Mouse (Mus musculus): Measurements from ENCODE around the gene Spn.

Gene Spn

GRCm38 (mm10) chr7:127137262-127138017, at the start of gene Spn:
Gene Spn (minus strand): TSS chr7:127137823.
- in situ Hi-C loops (cut with MboI, MseI), result loop anchor here (5.0 kb wide), 1 partner anchor 45 kb away; no protein-coding TSS in a partner anchor

GRCm38 (mm10) chr7:127187351-127187750, 49.7 kb upstream of the Spn start:
- in situ Hi-C loops (cut with MboI, MseI), result no loop called here

- in situ Hi-C loops (cut with MboI, MseI), result no loop called here
These were observed 48.0 kb upstream of the Spn start for GRCm38 (mm10) chr7:127185601-127186000.

- in situ Hi-C loops (cut with MboI, MseI), result loop anchor here (5.0 kb wide), 1 partner anchor 47 kb away; the partner anchor contains the start of gene Spn
These were observed 47.1 kb upstream of the Spn start for GRCm38 (mm10) chr7:127184720-127185119.

- in situ Hi-C loops (cut with MboI, MseI), result loop anchor here (5.0 kb wide), 1 partner anchor 47 kb away; the partner anchor contains the start of gene Spn
These were observed 46.2 kb upstream of the Spn start for GRCm38 (mm10) chr7:127183828-127184227.

- in situ Hi-C loops (cut with MboI, MseI), result loop anchor here (5.0 kb wide), 1 partner anchor 46 kb away; the partner anchor contains the start of gene Spn
These were observed 45.7 kb upstream of the Spn start for GRCm38 (mm10) chr7:127183345-127183744.

- in situ Hi-C loops (cut with MboI, MseI), result loop anchor here (5.0 kb wide), 1 partner anchor 44 kb away; the partner anchor contains the start of gene Spn
These were observed 44.1 kb upstream of the Spn start for GRCm38 (mm10) chr7:127181724-127182123.

- in situ Hi-C loops (cut with MboI, MseI), result loop anchor here (5.0 kb wide), 1 partner anchor 43 kb away; the partner anchor contains the start of gene Spn
These were observed 43.2 kb upstream of the Spn start for GRCm38 (mm10) chr7:127180783-127181182.

- in situ Hi-C loops (cut with MboI, MseI), result no loop called here
These were observed 39.3 kb upstream of the Spn start for GRCm38 (mm10) chr7:127176937-127177336.

GRCm38 (mm10) chr7:127166501-127166900, 28.9 kb upstream of the Spn start:
- in situ Hi-C loops (cut with MboI, MseI), result no loop called here

- in situ Hi-C loops (cut with MboI, MseI), result no loop called here
These were observed 28.2 kb upstream of the Spn start for GRCm38 (mm10) chr7:127165607-127166493.

- in situ Hi-C loops (cut with MboI, MseI), result no loop called here
These were observed 26.4 kb upstream of the Spn start for GRCm38 (mm10) chr7:127164002-127164401.

- in situ Hi-C loops (cut with MboI, MseI), result no loop called here
These were observed 24.9 kb upstream of the Spn start for GRCm38 (mm10) chr7:127162546-127162945.

- in situ Hi-C loops (cut with MboI, MseI), result no loop called here
These were observed 19.9 kb upstream of the Spn start for GRCm38 (mm10) chr7:127157548-127157947.

GRCm38 (mm10) chr7:127153477-127153876, 15.9 kb upstream of the Spn start:
- in situ Hi-C loops (cut with MboI, MseI), result no loop called here

- in situ Hi-C loops (cut with MboI, MseI), result no loop called here
These were observed 14.8 kb upstream of the Spn start for GRCm38 (mm10) chr7:127152464-127152863.

GRCm38 (mm10) chr7:127147901-127148300, 10.3 kb upstream of the Spn start:
- in situ Hi-C loops (cut with MboI, MseI), result no loop called here

GRCm38 (mm10) chr7:127146267-127146603, 8.6 kb upstream of the Spn start:
- in situ Hi-C loops (cut with MboI, MseI), result no loop called here

GRCm38 (mm10) chr7:127145387-127146266, 8.0 kb upstream of the Spn start:
- in situ Hi-C loops (cut with MboI, MseI), result no loop called here

- in situ Hi-C loops (cut with MboI, MseI), result no loop called here
These were observed 6.8 kb upstream of the Spn start for GRCm38 (mm10) chr7:127144412-127144811.

GRCm38 (mm10) chr7:127142666-127143065, 5.0 kb upstream of the Spn start:
- in situ Hi-C loops (cut with MboI, MseI), result no loop called here

All from regulatory T cell (primary cell).